Mouse (Mus musculus) intestine, postnatal 0 days (tissue): ENCODE measurements at regions not wholly inside any gene's neighbourhood (a gene's known extent, or its start where the extent isn't known, plus 50 kb on each side); places are given as distances from the start of the nearest gene placed in this dataset.

Experiments
- ATAC-seq: fragments of 200-750 bp; cut with Nextera tagmentation; 2 replicates; pipeline ENCODE4 v1.8.0; 2017; ENCODE audit warnings: mild to moderate bottlenecking, moderate TSS enrichment, moderate library complexity
- H3K27ac ChIP-seq: fragments of 300-500 bp; sonication (generic); 2 replicates; pipeline ENCODE4 v1.5.1; 2014; ENCODE audit warnings: mild to moderate bottlenecking, low read depth, low read length, moderate library complexity
- H3K27me3 ChIP-seq: fragments of 300-500 bp; sonication (generic); replicated peaks from 2 replicates; pipeline ENCODE4 v1.6.1; 2014; ENCODE audit warnings: low read length, mixed read lengths; ENCODE audit not compliant: control insufficient read depth, insufficient read depth
- H3K36me3 ChIP-seq: fragments of 300-500 bp; sonication (generic); 2 replicates; pipeline ENCODE4 v1.6.1; 2014; ENCODE audit warnings: mild to moderate bottlenecking, moderate library complexity; ENCODE audit not compliant: control insufficient read depth, insufficient read depth
- H3K4me1 ChIP-seq: fragments of 300-500 bp; sonication (generic); replicated peaks from 2 replicates; pipeline ENCODE4 v1.6.1; 2014; ENCODE audit warnings: antibody characterized with exemption, low read length, mixed read lengths; ENCODE audit not compliant: control insufficient read depth, insufficient read depth
- H3K4me2 ChIP-seq: fragments of 300-500 bp; sonication (generic); replicated peaks from 2 replicates; pipeline ENCODE4 v1.6.1; 2014; ENCODE audit warnings: low read depth, mild to moderate bottlenecking, moderate library complexity
- H3K4me3 ChIP-seq: fragments of 300-500 bp; sonication (generic); 2 replicates; pipeline ENCODE4 v1.5.1; 2014; ENCODE audit warnings: low read depth, low read length
- H3K9ac ChIP-seq: fragments of 300-500 bp; sonication (generic); 2 replicates; pipeline ENCODE4 v1.6.1; 2014; ENCODE audit warnings: mild to moderate bottlenecking, low read depth, low read length
- H3K9me3 ChIP-seq: fragments of 300-500 bp; sonication (generic); 2 replicates; pipeline ENCODE4 v1.6.1; 2016; ENCODE audit warnings: mixed run types; ENCODE audit not compliant: control insufficient read depth
- CTCF ChIP-seq: sonication (generic); IDR thresholded peaks from 2 replicates; pipeline ENCODE4 v1.5.1; 2016; ENCODE audit warnings: low read depth, mild to moderate bottlenecking, control low read depth, antibody characterized with exemption, moderate library complexity
- WGBS: fragments of 180-500 bp; shearing (Covaris S2); extraction: QIAGEN DNeasy Blood & Tissue Kit; methylation state at CpG from one replicate; pipeline ENCODE4 v1.1.7; 2014; 5-methylcytosine and 5-hydroxymethylcytosine counted together

GRCm38 (mm10) chr13:118313676-118314075 is 72.8 kb upstream of the B430218F22Rik start:
- Histone ChIP-seq H3K4me2 (no peak overlapping the region), H3K36me3 (no peaks in the 10 kb centered on the region), H3K9me3 (no peaks in the 10 kb centered on the region), H3K27me3 (no peaks in the 10 kb centered on the region), H3K4me3 (no peak overlapping the region), H3K27ac (no peak overlapping the region), H3K9ac (no peak overlapping the region), H3K4me1 (no peaks in the 10 kb centered on the region)
- TF ChIP-seq CTCF: no peak
- ATAC-seq: no peak
- WGBS: 85% methylated on average over 4 of the region's 4 CpGs
